Mouse (Mus musculus) Patski (cell line): ENCODE results near the gene Bloc1s3. TPM values are rescaled to one million over a fixed set of nuclear protein-coding genes. Genes with fewer than 3 reads are reported as not detected.

ENCODE experiments used
- ATAC-seq: fragments of 100-300 bp; one replicate; pipeline ENCODE4 v1.8.0; 2021
- CTCF ChIA-PET: fragments of 350-600 bp; sonication (Branson Sonifier 250); formaldehyde crosslinking; loops from one replicate; lab custom pipeline; 2022; ENCODE audit warnings: inconsistent platforms; lab: Charles Lee
- POLR2A ChIA-PET: fragments of 350-600 bp; sonication (Branson Sonifier 250); formaldehyde crosslinking; loops from one replicate; lab custom pipeline; 2022; ENCODE audit warnings: antibody characterized with exemption, inconsistent platforms; lab: Charles Lee
- DNase-seq: peaks from one replicate; pipeline ENCODE4 v3.0.0-alpha.2; 2011; ENCODE audit warnings: low read depth, low spot score
- H3K27me3 ChIP-seq: fragments of 371-371 bp; one replicate; pipeline ENCODE4 v1.5.1; 2021
- CTCF ChIP-seq: fragments of 100-300 bp; IDR thresholded peaks from one replicate; pipeline ENCODE4 v1.5.1; 2021
- in situ Hi-C: fragments of 300-500 bp; cut with MboI; formaldehyde crosslinking; loops from 3 replicates; pipeline ENCODE4 v1.11.1; 2018; ENCODE audit warnings: low pct_unique_long_range_greater_than_20kb, mixed read lengths
- polyA plus RNA-seq: library from polyadenylated mRNA; unstranded; gene quantifications from one replicate; pipeline ENCODE4 v1.2.3, GENCODE M21; 2021

The Bloc1s3 gene
- polyA plus RNA-seq, 1 experiment from 2014 or later, result 9.8 TPM

DNA sequence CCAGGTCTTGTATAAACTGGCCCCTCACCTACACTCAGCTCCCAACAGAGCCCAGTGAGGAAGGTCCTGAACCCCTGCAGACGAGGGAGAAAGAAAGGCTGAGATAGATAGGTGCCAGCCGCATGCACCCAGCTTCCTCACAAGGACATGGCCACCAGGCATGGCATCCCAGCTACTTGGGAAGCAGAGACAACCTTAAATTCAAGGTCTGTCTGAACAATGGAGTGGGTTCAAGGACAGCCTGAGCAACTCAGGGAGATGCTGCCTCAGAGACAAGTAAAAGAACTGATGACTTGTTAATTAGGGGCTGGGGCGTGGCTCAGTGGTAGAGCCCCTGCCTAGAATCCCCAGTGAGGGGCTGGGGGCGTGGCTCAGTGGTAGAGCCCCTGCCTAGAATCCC lies 53.0 kb downstream of the Bloc1s3 start:
- DNase-seq (no peak), ATAC-seq (no peak)
- in situ Hi-C loops, result no loop called here
- ChIA-PET POLR2A (interaction anchor here (0.7 kb wide), 1 partner anchor 11 kb away, joined by 3 read pairs; no protein-coding TSS in a partner anchor), CTCF (interaction anchor here (1.0 kb wide), 1 partner anchor 12 kb away, joined by 5 read pairs; no protein-coding TSS in a partner anchor)
- no peaks in the 10 kb centered on the region for H3K27me3 ChIP-seq
- no peak for TF ChIP-seq CTCF

Other genes with a start within 250 kb of the Bloc1s3 start
- 142 TPM for gene Vasp, start 236.6 kb downstream of the Bloc1s3 start, polyA plus RNA-seq
- 0.14 TPM for gene Ppm1n, start 228.3 kb downstream of the Bloc1s3 start, polyA plus RNA-seq
- 4.0 TPM for gene Rtn2, start 225.7 kb downstream of the Bloc1s3 start, polyA plus RNA-seq
- gene Fosb, start 198.3 kb downstream of the Bloc1s3 start, polyA plus RNA-seq, result 72.9 TPM
- 40.9 TPM for gene Ercc1, start 163.6 kb downstream of the Bloc1s3 start, polyA plus RNA-seq
- gene Cd3eap, start 148.9 kb downstream of the Bloc1s3 start, polyA plus RNA-seq, result 16.6 TPM
- 11.9 TPM for gene Ppp1r13l, start 148.6 kb downstream of the Bloc1s3 start, polyA plus RNA-seq
- gene Ercc2, start 126.4 kb downstream of the Bloc1s3 start, polyA plus RNA-seq, result 26.2 TPM
- gene Klc3, start 104.3 kb downstream of the Bloc1s3 start, polyA plus RNA-seq, result 44.0 TPM
- gene Ckm, start 103.6 kb downstream of the Bloc1s3 start, polyA plus RNA-seq, result not detected
- 34.8 TPM for gene Mark4, start 49.5 kb downstream of the Bloc1s3 start, polyA plus RNA-seq
- gene Exoc3l2, start 45.0 kb downstream of the Bloc1s3 start, polyA plus RNA-seq, result not detected
- 36.5 TPM for gene Trappc6a, start within 50 bp of the Bloc1s3 start, polyA plus RNA-seq
- gene Nkpd1, start 9.5 kb upstream of the Bloc1s3 start, polyA plus RNA-seq, result 0.15 TPM
- gene Ppp1r37, start 54.7 kb upstream of the Bloc1s3 start, polyA plus RNA-seq, result 65.5 TPM
- gene Zfp296, start 68.9 kb upstream of the Bloc1s3 start, polyA plus RNA-seq, result 0.23 TPM
- gene Gemin7, start 69.2 kb upstream of the Bloc1s3 start, polyA plus RNA-seq, result 89.6 TPM
- 50.7 TPM for gene Clasrp, start 96.1 kb upstream of the Bloc1s3 start, polyA plus RNA-seq
- gene Relb, start 121.1 kb upstream of the Bloc1s3 start, polyA plus RNA-seq, result 24.5 TPM
- 154 TPM for gene Clptm1, start 156.7 kb upstream of the Bloc1s3 start, polyA plus RNA-seq
- not detected for gene Apoc2, start 169.6 kb upstream of the Bloc1s3 start, polyA plus RNA-seq
- not detected for gene Gm44805, start 173.1 kb upstream of the Bloc1s3 start, polyA plus RNA-seq
- gene Apoc4, start 173.1 kb upstream of the Bloc1s3 start, polyA plus RNA-seq, result 0.09 TPM
- 1.6 TPM for gene Apoc1, start 184.3 kb upstream of the Bloc1s3 start, polyA plus RNA-seq
- 6.0 TPM for gene Apoe, start 190.8 kb upstream of the Bloc1s3 start, polyA plus RNA-seq
- gene Tomm40, start 207.1 kb upstream of the Bloc1s3 start, polyA plus RNA-seq, result 142 TPM
- gene Nectin2, start 242.1 kb upstream of the Bloc1s3 start, polyA plus RNA-seq, result 168 TPM